Mouse (Mus musculus) frontal cortex, postnatal 36 days (tissue): ENCODE results near the gene Ccnj.

ENCODE experiments used
- DNase-seq, 2 experiments: peaks; one replicate each; pipeline ENCODE4 v3.0.0; 2022; ENCODE audit warnings: low spot score in 2 of 2

Gene Ccnj

DNA sequence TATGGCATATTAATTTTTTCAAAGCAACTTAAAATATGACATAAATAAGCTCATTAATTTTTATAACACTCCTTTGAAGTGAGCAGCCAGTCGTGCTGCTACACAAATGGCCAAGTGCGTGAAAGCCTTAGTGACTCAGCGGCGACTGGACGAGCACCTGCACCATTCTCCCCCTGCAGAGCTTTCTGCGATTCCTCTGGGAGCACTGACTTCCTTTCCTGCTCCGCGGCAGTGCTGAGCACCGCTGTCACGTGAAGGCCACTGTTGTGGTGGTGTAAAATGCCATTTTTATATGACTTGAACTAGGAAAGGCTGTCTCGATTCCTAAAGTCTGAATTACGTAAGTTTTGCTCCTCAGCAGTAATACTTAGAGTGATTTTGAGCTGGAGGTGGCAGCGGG lies 10.5 kb downstream of the Ccnj start:
- DNase-seq, result no peak

- DNase-seq, result no peak
Measured at GRCm38 (mm10) chr19:40844731-40845130, 13.7 kb downstream of the Ccnj start.

DNA sequence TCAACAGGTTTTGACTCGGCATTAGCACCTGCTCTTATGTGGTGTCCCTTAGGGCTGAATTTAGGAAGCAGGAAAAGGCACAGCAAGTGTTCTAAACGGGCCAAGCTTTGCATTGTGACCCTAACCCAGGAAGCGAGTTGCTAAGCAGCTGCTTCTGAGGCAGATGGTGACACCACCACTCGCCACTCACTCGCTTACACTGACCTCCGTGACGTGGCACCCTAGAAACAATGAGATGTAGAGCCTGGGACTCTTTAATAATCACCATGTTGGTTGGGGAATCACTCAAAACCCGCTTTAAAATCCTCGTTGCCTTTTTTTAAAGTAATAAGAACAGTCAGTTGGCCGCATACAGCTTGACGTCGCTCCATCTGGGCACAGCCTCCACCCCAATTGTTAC lies 18.3 kb downstream of the Ccnj start:
- DNase-seq, result no peak

DNA sequence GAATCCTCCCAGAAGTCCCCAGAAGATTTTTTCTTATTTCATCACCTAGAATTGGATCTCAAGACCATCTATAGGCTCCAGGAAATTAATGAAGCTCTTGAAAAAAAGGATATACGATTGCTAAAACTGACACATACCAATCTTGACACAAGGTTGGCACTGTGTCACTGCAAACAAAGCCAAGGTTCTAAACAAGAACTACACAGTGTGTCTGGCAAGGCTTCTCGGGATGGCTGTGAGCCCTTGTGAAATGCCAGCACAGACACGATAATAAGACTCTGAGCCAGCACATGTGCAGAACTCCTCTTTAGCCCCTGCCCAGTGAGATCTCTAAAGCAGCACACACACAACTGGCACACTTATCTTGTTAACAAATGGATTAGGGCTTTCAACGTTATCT lies 28.5 kb downstream of the Ccnj start:
- DNase-seq, result peak; percentile 12 to 25

GRCm38 (mm10) chr19:40868284-40868683 lies 37.2 kb downstream of the Ccnj start:
- DNase-seq, result no peak

DNA sequence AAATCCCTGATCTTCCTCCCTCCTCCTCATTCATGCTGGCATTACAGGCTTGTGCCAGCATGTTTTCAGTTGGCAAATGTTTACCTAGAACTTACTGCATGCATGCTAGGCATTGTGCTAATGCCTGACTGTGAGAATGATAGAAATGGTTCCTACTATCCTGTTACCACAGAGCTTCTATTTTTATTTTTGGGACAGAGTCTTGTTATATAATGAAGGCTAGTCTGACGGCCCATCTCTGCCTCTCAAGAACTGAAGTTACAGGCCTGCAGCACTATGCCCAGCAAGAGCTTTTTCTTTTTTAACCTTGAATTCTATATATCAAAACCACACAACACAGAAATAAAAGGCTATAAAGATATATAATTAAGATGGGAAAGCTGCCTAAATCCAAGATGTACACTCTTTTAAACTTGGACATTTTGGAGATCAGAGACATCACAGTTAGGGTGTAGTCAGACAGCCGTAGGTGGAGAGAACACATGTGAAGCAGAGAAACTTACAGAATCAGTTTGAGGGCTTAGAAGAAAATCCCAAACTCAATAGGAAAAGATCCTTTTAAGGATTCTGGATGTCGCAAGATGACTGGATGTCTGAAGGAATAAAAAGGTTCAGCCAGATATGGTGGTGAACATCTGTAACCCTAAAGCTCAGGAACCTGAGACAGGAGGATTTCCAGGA lies 38.5 kb downstream of the Ccnj start:
- DNase-seq, result no peak

DNA sequence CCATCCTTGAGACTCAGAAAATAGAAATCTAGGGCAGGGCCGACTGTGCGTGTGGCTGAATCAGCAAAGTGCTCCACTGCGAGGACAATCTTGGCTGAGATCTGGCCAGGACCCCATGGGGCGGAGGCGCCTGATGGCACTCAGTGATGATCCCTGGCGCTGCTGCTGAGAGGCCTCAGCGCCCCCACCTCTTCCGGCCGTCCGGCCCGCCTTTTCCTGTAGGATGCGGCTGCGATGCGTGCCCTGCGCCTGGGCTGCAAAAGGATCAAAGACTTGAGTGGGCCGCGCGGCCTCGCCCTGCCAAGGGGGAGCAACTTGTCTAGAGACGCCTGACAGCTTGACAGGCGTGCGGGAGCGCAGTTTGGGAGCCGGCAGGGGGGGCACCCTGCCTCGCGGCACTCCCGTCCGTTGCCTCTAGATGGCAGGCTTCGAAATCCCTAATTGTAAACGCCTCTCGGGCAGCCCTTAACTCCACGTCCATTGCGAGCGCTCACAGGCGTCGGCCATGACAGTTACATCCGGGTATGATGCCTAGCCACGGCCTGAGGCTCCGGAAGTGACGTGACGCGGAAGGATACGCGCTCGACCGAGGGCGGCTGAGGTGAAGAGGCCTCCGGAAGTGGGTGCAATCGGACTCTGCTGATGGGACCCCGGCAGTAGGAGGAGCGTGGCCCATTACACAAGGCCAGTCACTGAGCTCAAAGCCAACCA lies 42.0 kb downstream of the Ccnj start:
- peak; percentile 76 to 90 for DNase-seq

- no peak for DNase-seq
Measured at GRCm38 (mm10) chr19:40881700-40882099, 50.6 kb downstream of the Ccnj start.

- DNase-seq, result no peak
Measured at GRCm38 (mm10) chr19:40888887-40889286, 57.8 kb downstream of the Ccnj start.

DNA sequence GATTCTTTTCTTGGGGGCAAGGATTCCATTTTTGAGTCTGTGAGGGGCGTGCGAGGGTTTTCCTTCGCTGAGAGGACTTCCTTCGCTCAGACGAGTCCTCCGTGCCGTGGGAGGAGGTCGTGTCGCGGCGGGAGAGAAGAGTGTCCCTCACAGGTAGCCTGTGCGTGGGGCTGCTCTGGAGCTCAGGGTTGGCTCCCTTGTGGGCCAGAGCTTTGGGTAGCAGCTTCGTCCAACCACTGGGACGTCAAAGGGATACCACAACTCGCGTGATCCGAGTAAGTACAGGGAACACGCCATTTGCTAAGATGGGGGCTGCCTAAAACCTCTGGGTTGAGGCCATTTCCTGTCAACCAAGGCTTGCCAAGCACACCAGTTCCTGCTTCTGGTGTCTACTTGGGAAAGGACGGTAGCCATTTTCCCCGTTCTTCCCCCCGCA lies 63.0 kb downstream of the Ccnj start:
- no peak for DNase-seq

DNA sequence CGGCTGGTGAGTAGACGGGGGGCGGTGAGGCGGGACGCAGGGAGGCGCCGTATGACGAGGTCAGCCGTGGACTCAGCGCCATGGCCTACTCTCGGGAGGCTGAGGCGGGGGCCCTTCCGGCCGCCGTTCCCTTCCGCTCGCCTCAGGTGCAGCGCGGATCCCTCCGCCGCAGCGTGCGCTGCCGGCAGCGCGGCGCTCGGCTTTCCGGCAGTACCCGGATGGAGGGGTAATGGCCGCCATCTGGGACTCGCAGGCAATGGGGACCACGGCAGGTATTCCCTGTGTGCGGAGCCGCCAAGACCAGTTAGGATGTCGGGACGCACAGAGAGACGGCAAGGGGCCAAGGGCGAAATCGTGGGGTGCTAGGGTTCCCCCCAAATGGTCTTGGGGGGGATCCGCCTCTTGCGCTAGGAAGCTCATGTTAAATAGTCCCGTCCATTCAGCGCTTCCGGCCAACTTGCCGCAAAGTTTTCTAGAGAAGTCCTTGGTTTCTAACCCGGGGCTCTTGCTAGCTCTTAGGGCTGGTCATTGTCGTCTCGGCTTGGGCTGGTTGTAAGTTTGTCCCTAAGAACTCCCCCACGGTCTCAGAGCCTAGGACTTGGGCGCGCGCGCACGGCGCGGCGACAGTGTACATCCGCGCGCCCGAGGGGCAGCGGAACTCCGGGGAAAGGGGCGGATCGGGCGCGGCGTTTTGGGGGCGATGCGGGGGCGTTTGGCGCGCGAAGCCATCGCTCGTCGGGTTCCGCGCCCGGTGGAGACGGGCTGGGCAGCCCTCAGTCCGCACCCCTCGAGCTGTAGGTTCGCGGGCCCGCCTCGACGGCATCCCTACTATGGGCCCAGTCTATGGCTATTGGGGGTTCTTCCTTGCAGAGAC lies 63.7 kb downstream of the Ccnj start, which contains the start of gene Zfp518a:
TSS of gene Zfp518a (plus strand) at position 187 of the 874 bp plus-strand sequence.
- DNase-seq, result peak; percentile 84 to 88

DNA sequence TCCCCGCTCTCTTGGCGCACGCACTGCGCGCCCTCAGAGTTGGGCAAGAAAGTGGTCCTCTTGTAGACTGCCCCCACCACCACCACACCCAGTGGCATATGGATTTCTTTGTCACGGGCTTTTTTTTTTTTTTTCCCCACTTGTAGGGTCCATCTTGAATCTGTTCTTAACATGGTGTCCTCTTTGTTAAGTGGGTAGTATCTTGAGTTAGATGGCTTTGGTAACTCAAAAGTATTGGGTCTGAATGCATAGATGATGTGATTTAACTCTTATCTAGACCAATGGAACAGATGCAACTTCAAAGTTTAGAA lies 64.3 kb downstream of the Ccnj start:
- DNase-seq, result no peak
